Comparison of ENCODE assay signal across 15 mouse cellular contexts in genomic region chr2:167687250-167687586, GRCm38 (mm10). TPM values are rescaled to one million over a fixed set of nuclear protein-coding genes. Genes with fewer than 3 reads are reported as not detected.
DNase-seq lines count a peak whose midpoint lies in the region; ATAC-seq and TF ChIP-seq lines count a peak whose summit lies in the region.
"Had no signal": no experiment of that assay in that cellular context is flagged by ENCODE, and none has a peak within 500 bp of the region (broad histone marks: within the 10 kb centered on the region; RNA-seq: fewer than 3 reads in every experiment).

No protein-coding gene starts in this region.

- no peaks in the 10 kb centered on the region for H3K9me3 ChIP-seq in intestine, embryonic 16.5 days (ENCODE audit: control insufficient read depth, low read length)
- no peaks in the 10 kb centered on the region for H3K9me3 ChIP-seq in intestine, embryonic 15.5 days
- H3K9me3 ChIP-seq in liver, embryonic 12.5 days (replicated peaks), result no peaks in the 10 kb centered on the region
- H3K9me3 ChIP-seq in liver, postnatal 0 days (ENCODE audit: low read length), result no peaks in the 10 kb centered on the region
- H3K9me3 ChIP-seq: embryonic facial prominence, embryonic 15.5 days; forebrain, embryonic 10.5 days; heart, embryonic 12.5 days; hindbrain, embryonic 15.5 days had no signal

- TF ChIP-seq EP300 in liver, postnatal 0 days (IDR thresholded peaks at IDR 0.05; ENCODE audit: low read depth), result no peak

- H3K4me3 ChIP-seq in intestine, embryonic 16.5 days (ENCODE audit: low read length), result no peak overlapping the region
- H3K4me3 ChIP-seq in intestine, embryonic 15.5 days (replicated peaks), result no peak overlapping the region
- H3K4me3 ChIP-seq in bone marrow, adult 2 months (replicated peaks; ENCODE audit: control insufficient read depth, low read depth, low read length), result no peak overlapping the region
- no peak overlapping the region for H3K4me3 ChIP-seq in liver, embryonic 12.5 days
- H3K4me3 ChIP-seq in liver, postnatal 0 days (ENCODE audit: low read depth, low read length), result no peak overlapping the region
- H3K4me3 ChIP-seq: embryonic facial prominence, embryonic 15.5 days; forebrain, embryonic 10.5 days; heart, embryonic 12.5 days; hindbrain, embryonic 15.5 days had no signal

- peak overlapping the region; percentile 20; the same call in 1 of the 2 replicates for H3K9ac ChIP-seq in intestine, embryonic 16.5 days (ENCODE audit: low read depth, low read length)
- H3K9ac ChIP-seq in intestine, embryonic 15.5 days, result no peak overlapping the region
- no peak overlapping the region for H3K9ac ChIP-seq in liver, embryonic 12.5 days
- peak overlapping the region; percentile 58; the same call in 1 of the 2 replicates for H3K9ac ChIP-seq in liver, postnatal 0 days (replicated peaks)
- H3K9ac ChIP-seq: embryonic facial prominence, embryonic 15.5 days; heart, embryonic 12.5 days; hindbrain, embryonic 15.5 days had no signal

- peaks cover 4% of the 10 kb centered on the region; the same call in 1 of the 2 replicates for H3K36me3 ChIP-seq in intestine, embryonic 16.5 days (ENCODE audit: control insufficient read depth, insufficient read depth, low read length)
- H3K36me3 ChIP-seq in intestine, embryonic 15.5 days, result no peaks in the 10 kb centered on the region
- H3K36me3 ChIP-seq in liver, embryonic 12.5 days, result no peaks in the 10 kb centered on the region
- peaks cover 7% of the 10 kb centered on the region; the same call in 1 of the 2 replicates for H3K36me3 ChIP-seq in liver, postnatal 0 days (replicated peaks; ENCODE audit: insufficient read depth, low read length)
- H3K36me3 ChIP-seq: embryonic facial prominence, embryonic 15.5 days; forebrain, embryonic 10.5 days; heart, embryonic 12.5 days; hindbrain, embryonic 15.5 days had no signal

- peaks cover 28% of the 10 kb centered on the region for H3K4me1 ChIP-seq in intestine, embryonic 16.5 days (ENCODE audit: control insufficient read depth, insufficient read depth, low read length)
- peaks cover 22% of the 10 kb centered on the region for H3K4me1 ChIP-seq in intestine, embryonic 15.5 days (replicated peaks)
- no peaks in the 10 kb centered on the region; the same call in 1 of the 2 replicates for H3K4me1 ChIP-seq in bone marrow, adult 2 months (ENCODE audit: control insufficient read depth, insufficient read depth, low read length)
- peaks cover 63% of the 10 kb centered on the region for H3K4me1 ChIP-seq in liver, embryonic 12.5 days
- peaks cover 22% of the 10 kb centered on the region for H3K4me1 ChIP-seq in liver, postnatal 0 days (ENCODE audit: insufficient read depth)

- 91% methylated on average over 4 of the region's 4 CpGs for WGBS in intestine, embryonic 16.5 days
- 98% methylated on average over 4 of the region's 4 CpGs for WGBS in intestine, embryonic 15.5 days
- 80% methylated on average over 4 of the region's 4 CpGs for WGBS in bone marrow, adult 2 months
- 65% methylated on average over 4 of the region's 4 CpGs for WGBS in liver, embryonic 12.5 days (ENCODE audit: insufficient replicate concordance)
- 58% methylated on average over 4 of the region's 4 CpGs for WGBS in liver, postnatal 0 days (ENCODE audit: insufficient replicate concordance)

- TF ChIP-seq CTCF in bone marrow, adult 2 months (IDR thresholded peaks at IDR 0.05; ENCODE audit: control insufficient read depth, insufficient read depth, low read length), result no peak
- no peak for TF ChIP-seq CTCF in liver, postnatal 0 days (IDR thresholded peaks at IDR 0.05; ENCODE audit: low read depth)

- no peak overlapping the region for H3K27ac ChIP-seq in intestine, embryonic 16.5 days (ENCODE audit: low read length)
- H3K27ac ChIP-seq in intestine, embryonic 15.5 days, result no peak overlapping the region
- H3K27ac ChIP-seq in bone marrow, adult 2 months (ENCODE audit: control insufficient read depth, insufficient read depth, low read depth, low read length, poor library complexity), result peak overlapping the region; percentile 55
- peak overlapping the region; percentile 80; the same call in 1 of the 2 replicates for H3K27ac ChIP-seq in liver, embryonic 12.5 days
- H3K27ac ChIP-seq in liver, postnatal 0 days (ENCODE audit: low read depth), result peak overlapping the region; percentile 99
- H3K27ac ChIP-seq: embryonic facial prominence, embryonic 15.5 days; forebrain, embryonic 10.5 days; hindbrain, embryonic 15.5 days had no signal

- no peak for ATAC-seq in intestine, embryonic 16.5 days
- no peak for ATAC-seq in intestine, embryonic 15.5 days
- ATAC-seq in liver, embryonic 12.5 days, result no peak
- ATAC-seq in liver, postnatal 0 days, result no peak
- ATAC-seq: forebrain, embryonic 14.5 days had no signal

- H3K4me2 ChIP-seq in intestine, embryonic 16.5 days (ENCODE audit: low read depth, low read length), result no peak overlapping the region
- no peak overlapping the region for H3K4me2 ChIP-seq in intestine, embryonic 15.5 days (replicated peaks)
- 0 out of 2 replicates have a peak overlapping the region, but pooled peaks have one; percentile 87 for H3K4me2 ChIP-seq in liver, embryonic 12.5 days
- H3K4me2 ChIP-seq in liver, postnatal 0 days (ENCODE audit: low read depth, low read length), result peak overlapping the region; percentile 38; the same call in 1 of the 2 replicates
- H3K4me2 ChIP-seq: embryonic facial prominence, embryonic 15.5 days; heart, embryonic 12.5 days; hindbrain, embryonic 15.5 days had no signal

- TF ChIP-seq POLR2A in bone marrow, adult 2 months (IDR thresholded peaks at IDR 0.05; ENCODE audit: borderline replicate concordance, control insufficient read depth, low read depth, low read length), result no peak

- no peak for DNase-seq in liver, postnatal 0 days
- no peak for DNase-seq in layer of hippocampus, postnatal 25 days (ENCODE audit: extremely low spot score in 1 of 2, low spot score in 1 of 2)
- no peak for DNase-seq in urinary bladder, adult 18-20 months (ENCODE audit: low spot score in 2 of 2)
- no peak for DNase-seq in embryo, embryonic 9.5 days (ENCODE audit: extremely low spot score)
- DNase-seq: gastrocnemius, postnatal 10 days had no signal

- no peaks in the 10 kb centered on the region for H3K27me3 ChIP-seq in intestine, embryonic 16.5 days (replicated peaks; ENCODE audit: control insufficient read depth, insufficient read depth, low read length)
- no peaks in the 10 kb centered on the region for H3K27me3 ChIP-seq in intestine, embryonic 15.5 days (replicated peaks)
- H3K27me3 ChIP-seq in liver, embryonic 12.5 days (replicated peaks), result peaks cover 53% of the 10 kb centered on the region
- H3K27me3 ChIP-seq in liver, postnatal 0 days (ENCODE audit: insufficient read depth, low read length), result peaks cover 3% of the 10 kb centered on the region; the same call in 1 of the 2 replicates

RNA-seq across cellular contexts. Expression of gene Cebpb, which starts 1.5 kb away (rescaled TPM):
- 0.65 and 0.93 TPM in 2 replicates for polyA plus RNA-seq in intestine, embryonic 16.5 days (2015; fragmentation: Nextera tagmentation; extraction: Ambion mirVana)
- 22.5 and 24.3 TPM in 2 replicates for polyA plus RNA-seq in intestine, embryonic 15.5 days (2015; fragmentation: Nextera tagmentation; extraction: Ambion mirVana)
- 13.0 and 19.5 TPM in 2 replicates for polyA plus RNA-seq in bone marrow, adult 2 months (2011; ENCODE audit: insufficient read depth, insufficient read length, low replicate concordance, missing spikeins)
- polyA plus RNA-seq in liver, embryonic 12.5 days (2016; fragmentation: Nextera tagmentation; extraction: Ambion mirVana), result 21.8 and 23.4 TPM in 2 replicates
- 27.5 and 43.6 TPM in 2 replicates for polyA plus RNA-seq in liver, postnatal 0 days (2015; fragmentation: Nextera tagmentation; extraction: Ambion mirVana)
- total RNA-seq in layer of hippocampus, postnatal 25 days (2021), result 10 to 100 TPM; 32.4 to 32.8 TPM

RNA-seq across cellular contexts. Expression of gene Tmem189, which starts 2.4 kb away (rescaled TPM):
- 28.6 and 33.7 TPM in 2 replicates for polyA plus RNA-seq in intestine, embryonic 16.5 days (2015; fragmentation: Nextera tagmentation; extraction: Ambion mirVana)
- 35.1 and 38.6 TPM in 2 replicates for polyA plus RNA-seq in intestine, embryonic 15.5 days (2015; fragmentation: Nextera tagmentation; extraction: Ambion mirVana)
- polyA plus RNA-seq in bone marrow, adult 2 months (2011; ENCODE audit: insufficient read depth, insufficient read length, low replicate concordance, missing spikeins), result 20.8 and 36.2 TPM in 2 replicates
- polyA plus RNA-seq in liver, embryonic 12.5 days (2016; fragmentation: Nextera tagmentation; extraction: Ambion mirVana), result 27.3 and 30.4 TPM in 2 replicates
- polyA plus RNA-seq in liver, postnatal 0 days (2015; fragmentation: Nextera tagmentation; extraction: Ambion mirVana), result 9.8 and 10.1 TPM in 2 replicates
- 10 to 100 TPM; 57.3 to 60.3 TPM for total RNA-seq in layer of hippocampus, postnatal 25 days (2021)

RNA-seq across cellular contexts. Expression of gene Gm20431, which starts 25.9 kb away (rescaled TPM):
- 2.0 and 3.2 TPM in 2 replicates for polyA plus RNA-seq in intestine, embryonic 16.5 days (2015; fragmentation: Nextera tagmentation; extraction: Ambion mirVana)
- polyA plus RNA-seq in intestine, embryonic 15.5 days (2015; fragmentation: Nextera tagmentation; extraction: Ambion mirVana), result 0.40 and 7.2 TPM in 2 replicates
- not detected in 2 replicates for polyA plus RNA-seq in bone marrow, adult 2 months (2011; ENCODE audit: insufficient read depth, insufficient read length, low replicate concordance, missing spikeins)
- 1.8 and 4.8 TPM in 2 replicates for polyA plus RNA-seq in liver, embryonic 12.5 days (2016; fragmentation: Nextera tagmentation; extraction: Ambion mirVana)
- 1.7 and 2.4 TPM in 2 replicates for polyA plus RNA-seq in liver, postnatal 0 days (2015; fragmentation: Nextera tagmentation; extraction: Ambion mirVana)
- total RNA-seq in layer of hippocampus, postnatal 25 days (2021), result 10 to 100 TPM; 51.0 to 51.3 TPM
- polyA plus RNA-seq: erythroblast, embryonic 14.5 days had no signal

RNA-seq across cellular contexts. Expression of gene Ube2v1, which starts 55.3 kb away (rescaled TPM):
- 273 and 293 TPM in 2 replicates for polyA plus RNA-seq in intestine, embryonic 16.5 days (2015; fragmentation: Nextera tagmentation; extraction: Ambion mirVana)
- polyA plus RNA-seq in intestine, embryonic 15.5 days (2015; fragmentation: Nextera tagmentation; extraction: Ambion mirVana), result 268 and 270 TPM in 2 replicates
- 73.5 and 124 TPM in 2 replicates for polyA plus RNA-seq in bone marrow, adult 2 months (2011; ENCODE audit: insufficient read depth, insufficient read length, low replicate concordance, missing spikeins)
- polyA plus RNA-seq in liver, embryonic 12.5 days (2016; fragmentation: Nextera tagmentation; extraction: Ambion mirVana), result 256 and 259 TPM in 2 replicates
- polyA plus RNA-seq in liver, postnatal 0 days (2015; fragmentation: Nextera tagmentation; extraction: Ambion mirVana), result 122 TPM in 2 replicates
- total RNA-seq in layer of hippocampus, postnatal 25 days (2021), result 100 to 1,000 TPM; 213 to 235 TPM

Comparison
In these comparisons a context has a peak if more than half of its experiments do, and no peak if none do; other contexts are left out.
1. H3K9ac ChIP-seq: peak in intestine, embryonic 16.5 days (single experiment) and liver, postnatal 0 days (single experiment); none in intestine, embryonic 15.5 days (single experiment) and liver, embryonic 12.5 days (single experiment).
2. H3K27ac ChIP-seq: peak in bone marrow, adult 2 months (single experiment), liver, embryonic 12.5 days (single experiment) and liver, postnatal 0 days (single experiment); none in intestine, embryonic 16.5 days (single experiment) and intestine, embryonic 15.5 days (single experiment).
3. H3K4me2 ChIP-seq: peak in liver, embryonic 12.5 days (single experiment) and liver, postnatal 0 days (single experiment); none in intestine, embryonic 16.5 days (single experiment) and intestine, embryonic 15.5 days (single experiment).